Mouse (Mus musculus) MN1 (cell line): ENCODE data around the gene Eva1b.
"Not testable (repeated sequence)": the region's sequence is repeated elsewhere in the genome, so short reads cannot be mapped to it uniquely, and the experiment has no call there.

ENCODE experiments used
- DNase-seq: peaks from one replicate; pipeline ENCODE4 v3.0.0-alpha.2; 2016; ENCODE audit warnings: low spot score

Gene Eva1b

DNA sequence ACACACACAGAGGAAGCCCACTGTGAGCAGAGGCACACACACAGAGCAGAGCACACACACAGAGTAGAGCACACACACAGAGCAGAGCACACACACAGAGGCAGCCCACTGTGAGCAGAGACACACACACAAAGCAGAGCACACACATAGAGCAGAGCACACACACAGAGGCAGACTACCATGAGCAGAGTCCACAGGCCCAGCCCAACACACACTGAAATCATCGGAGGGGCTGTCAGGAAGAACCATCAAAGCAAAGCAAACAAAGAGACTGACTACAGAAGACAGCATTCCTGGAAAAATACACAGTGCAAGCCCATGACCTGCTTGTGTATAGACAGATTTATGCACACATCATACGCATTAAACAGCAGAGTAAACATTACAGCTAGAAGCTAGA lies 8.3 kb downstream of the Eva1b start:
- DNase-seq, result no peak

DNA sequence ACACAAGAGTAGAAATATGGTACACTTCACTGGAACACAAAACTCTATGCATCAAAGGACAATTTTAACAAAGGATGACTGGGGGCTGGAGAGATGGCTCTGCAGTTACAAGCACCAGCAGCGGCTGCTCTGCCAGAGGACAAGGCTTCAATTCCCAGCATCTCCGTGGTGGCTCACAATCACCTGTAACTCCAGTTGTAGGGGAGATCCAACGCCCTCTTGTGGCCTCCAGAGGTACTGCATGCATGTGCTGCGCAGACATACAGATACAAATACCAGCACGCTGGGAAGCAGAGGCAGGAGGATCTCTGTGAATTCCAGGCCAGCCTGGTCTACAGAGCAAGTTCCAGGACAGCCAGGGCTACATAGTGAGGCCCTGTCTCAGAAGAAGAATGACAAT lies 9.1 kb downstream of the Eva1b start:
- no peak for DNase-seq

DNA sequence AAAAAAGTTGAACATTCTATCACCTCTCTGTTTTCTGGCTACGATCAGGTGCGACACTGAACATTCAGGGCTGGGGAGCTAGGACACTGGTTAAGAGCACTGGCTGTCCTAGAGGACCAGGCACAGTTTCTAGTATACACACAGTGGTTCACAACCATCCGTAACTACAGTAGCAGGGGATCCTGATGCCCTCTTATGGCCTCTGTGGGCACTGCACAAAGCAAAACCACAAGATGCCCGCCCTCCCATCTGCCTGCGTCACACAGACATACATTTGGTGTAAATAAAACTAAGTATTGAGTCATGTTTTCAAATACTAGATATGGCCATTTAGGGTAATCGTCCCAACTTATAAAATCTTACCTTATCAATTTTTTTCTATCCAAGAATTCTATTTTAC lies 10.0 kb downstream of the Eva1b start:
- no peak for DNase-seq

DNA sequence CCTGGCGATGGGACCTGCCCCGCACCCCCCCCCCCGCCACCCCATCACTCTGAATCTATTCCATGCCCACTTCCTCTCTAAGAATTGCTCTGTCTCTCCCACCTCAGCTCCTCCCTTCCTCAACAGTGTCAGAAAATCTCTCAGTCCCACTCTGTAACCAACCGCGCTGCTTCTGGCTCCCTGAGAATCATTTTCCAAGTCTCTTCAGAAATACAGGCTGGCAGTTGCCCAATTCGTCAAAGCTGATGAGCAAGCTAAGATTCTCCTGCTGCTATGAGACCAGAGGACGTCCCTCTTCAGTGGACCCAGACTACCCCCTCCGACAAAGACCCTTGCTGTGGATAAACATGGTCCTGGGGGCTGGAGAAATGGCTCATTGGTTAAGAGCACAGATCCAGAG lies 11.9 kb downstream of the Eva1b start:
- no peak for DNase-seq

DNA sequence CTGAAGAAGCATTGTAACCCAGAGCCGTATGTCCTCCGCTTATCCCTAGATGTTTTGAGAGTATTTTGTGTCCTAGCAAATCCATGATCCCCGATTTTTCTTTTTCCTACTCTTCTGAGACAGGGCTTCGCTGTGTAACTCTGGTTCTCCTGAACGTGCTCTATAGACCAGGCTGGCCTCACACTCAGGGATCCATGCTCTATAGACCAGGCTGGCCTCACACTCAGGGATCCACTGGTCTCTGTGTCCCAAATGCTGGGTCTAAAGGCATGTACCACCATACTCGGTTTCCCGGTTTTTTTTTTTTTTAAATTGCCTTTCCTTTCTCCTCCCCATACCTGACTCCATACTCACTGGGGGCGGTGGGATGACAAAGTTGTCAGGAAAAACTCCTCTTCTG lies 13.4 kb downstream of the Eva1b start:
- DNase-seq, result no peak

DNA sequence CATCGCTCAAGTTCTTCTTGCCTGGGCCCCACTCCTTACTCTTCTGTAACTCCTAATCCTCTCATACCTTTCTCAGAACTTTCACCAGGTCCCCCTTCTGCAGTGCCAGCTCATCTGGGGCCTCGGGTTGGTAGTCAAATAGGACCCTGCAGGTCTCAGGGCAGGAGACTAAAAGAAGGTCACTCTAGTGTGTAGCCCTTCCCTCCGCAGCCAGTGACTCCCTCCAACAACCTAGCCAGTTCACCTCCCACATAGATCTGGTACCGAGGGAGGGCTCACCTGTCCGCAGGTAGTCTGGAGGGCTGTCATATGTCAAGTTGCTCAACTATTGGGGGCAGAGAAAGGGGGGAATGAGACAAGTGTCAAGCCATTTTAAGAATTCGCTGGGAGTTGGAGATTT lies 13.9 kb downstream of the Eva1b start:
- no peak for DNase-seq

DNA sequence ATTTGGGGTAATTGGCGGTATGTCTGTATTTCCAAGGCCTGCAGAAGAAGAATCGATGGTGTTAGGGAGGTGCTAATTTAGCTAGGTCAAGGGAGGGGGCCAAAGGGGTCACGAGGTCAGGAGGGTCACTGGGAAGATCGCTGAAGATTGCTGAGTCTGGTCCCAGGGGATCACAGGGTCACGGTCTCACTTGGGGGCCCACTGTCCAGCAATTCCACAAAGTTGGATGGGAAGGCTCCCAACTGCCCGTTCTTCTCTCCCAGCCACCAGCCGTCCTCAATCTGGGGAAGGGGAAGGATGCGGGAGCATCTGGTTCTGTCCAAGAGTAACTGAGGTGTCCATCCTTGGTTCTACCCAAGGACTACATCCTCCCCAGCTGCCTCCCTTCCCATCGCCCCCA lies 14.4 kb downstream of the Eva1b start:
- no peak for DNase-seq

DNA sequence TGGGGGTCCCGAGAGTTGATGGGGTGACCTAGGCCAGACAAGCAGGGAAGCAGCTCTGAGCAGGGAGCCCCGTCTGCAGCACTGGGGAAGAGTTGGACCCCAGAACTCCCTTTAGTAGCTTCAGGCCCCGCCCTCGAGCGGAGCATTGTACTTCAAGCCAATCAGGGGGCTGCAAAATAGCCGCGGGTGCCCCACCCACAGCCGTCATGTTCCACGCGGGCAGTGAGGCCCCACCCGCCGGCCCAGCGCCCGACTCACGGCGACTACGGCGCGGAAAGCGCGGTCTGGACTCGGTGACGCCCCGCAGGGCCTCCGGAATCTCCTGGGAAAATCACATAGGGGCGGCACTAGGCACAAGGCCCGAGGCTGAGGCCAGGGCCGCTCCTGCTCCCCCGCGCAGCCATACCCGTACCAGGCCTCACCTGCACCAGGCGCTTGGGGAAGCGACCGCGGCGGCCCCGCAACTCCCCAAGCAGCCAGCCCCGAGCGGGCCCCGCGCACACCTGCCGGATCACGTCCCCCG lies 15.1 kb downstream of the Eva1b start:
- no peak for DNase-seq

DNA sequence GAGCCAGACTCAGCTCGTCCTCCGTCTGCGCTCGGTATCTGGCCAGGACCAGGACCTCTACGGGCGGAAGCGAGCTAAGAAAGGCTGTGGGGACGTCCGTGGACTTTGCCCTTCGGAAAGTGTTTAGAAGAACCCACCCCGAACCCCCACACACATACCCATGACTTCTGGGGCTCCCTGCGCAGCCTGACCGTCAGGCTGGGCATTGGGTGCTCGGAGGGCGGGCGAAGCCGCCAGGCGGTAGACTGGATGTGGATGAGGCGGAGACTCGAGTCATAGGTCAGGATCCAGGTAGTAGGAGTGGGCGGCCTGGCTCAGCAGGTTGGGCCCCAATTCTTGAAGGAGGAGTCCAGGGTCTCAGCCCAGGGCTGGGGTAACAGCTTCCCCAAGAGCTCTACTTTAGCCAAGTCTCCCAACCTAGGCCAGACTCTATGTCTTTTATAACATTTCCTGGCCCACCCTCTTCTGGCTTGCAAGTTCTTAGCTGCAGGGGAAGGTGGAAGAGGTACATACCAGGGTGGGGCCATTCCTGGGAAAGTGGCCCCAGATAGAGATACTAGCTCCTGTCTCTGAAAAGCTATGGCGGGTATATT lies 15.6 kb downstream of the Eva1b start, which contains the start of gene Sh3d21:
Sh3d21 (minus strand) TSS at position 425 of the 593 bp plus-strand sequence.
- DNase-seq, result no peak

DNA sequence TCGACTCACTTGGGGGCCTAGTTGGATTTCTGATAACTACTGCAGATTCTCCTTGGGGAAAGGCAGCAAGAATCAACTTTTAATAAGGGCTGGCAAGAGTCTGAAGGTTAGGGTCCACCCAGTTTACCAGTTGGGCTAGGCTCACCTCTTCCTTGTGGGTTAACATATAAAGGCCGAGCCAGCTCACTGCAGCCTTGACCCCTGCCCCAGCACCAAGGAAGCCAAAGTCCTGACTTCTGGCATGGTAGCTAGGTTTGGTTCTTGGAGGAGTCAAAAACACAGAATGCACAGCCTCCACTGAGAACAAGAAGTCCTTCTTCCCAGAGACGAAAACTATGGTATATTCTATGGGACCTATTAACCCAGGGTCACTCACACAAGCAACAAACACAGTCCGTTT lies 16.1 kb downstream of the Eva1b start:
- no peak for DNase-seq

DNA sequence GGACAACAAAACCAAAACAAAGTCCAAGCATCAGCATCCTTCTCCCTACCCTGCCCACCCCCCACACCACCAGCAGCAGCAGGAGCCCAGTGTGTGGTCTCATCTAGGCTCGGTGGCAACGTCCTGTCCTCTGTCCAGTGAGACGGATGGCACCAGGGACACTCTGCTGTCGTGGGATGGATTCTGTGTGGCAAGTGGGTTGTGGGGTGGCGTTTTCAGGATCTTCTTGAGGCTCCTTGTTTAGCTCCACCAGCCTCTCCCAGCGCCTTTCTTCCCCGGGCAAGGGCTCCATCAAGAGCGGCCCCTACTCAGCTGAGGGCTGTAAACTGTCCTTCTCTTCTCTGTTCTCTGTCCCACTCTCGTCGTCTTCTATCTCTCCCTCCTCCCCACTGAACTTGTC lies 17.5 kb downstream of the Eva1b start:
- not testable (repeated sequence) for DNase-seq

DNA sequence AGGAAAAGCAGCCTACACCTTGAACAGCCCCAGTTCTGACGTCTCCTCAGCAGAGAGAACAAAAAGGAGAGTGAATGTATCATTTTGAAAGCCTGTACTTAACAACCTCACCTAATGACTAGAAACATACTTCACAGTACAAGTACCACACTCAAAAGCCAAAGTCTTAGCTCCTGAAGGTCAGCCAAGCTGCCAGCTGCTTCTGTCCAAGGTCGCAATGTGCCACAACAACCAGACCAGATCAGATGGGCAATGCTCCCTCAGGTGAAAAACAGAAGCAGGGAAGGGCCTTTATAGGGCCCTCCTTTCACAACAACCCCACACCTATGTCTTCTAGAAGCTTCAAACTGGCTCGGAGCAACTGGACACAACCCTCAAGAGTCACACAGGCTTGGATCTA lies 18.5 kb downstream of the Eva1b start:
- DNase-seq, result no peak

DNA sequence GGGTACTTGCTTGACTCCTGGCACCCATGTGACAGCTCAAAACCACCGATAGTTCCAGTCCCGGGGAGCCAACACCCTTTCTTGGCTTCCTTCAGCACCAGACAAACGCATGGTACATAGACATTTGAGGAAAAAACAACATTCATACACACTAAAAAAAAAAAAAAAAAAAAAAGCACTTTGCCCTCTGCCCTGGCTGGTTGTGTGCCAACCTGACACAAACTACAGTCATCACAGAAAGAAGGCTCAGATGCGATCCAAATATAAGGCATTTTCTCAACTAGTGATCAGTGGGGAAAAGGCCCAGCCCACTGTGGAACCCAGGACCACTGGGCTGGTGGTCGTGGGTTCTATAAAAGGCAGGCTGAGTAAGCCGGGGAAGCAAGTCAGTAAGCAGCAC lies 21.3 kb downstream of the Eva1b start:
- no peak for DNase-seq

DNA sequence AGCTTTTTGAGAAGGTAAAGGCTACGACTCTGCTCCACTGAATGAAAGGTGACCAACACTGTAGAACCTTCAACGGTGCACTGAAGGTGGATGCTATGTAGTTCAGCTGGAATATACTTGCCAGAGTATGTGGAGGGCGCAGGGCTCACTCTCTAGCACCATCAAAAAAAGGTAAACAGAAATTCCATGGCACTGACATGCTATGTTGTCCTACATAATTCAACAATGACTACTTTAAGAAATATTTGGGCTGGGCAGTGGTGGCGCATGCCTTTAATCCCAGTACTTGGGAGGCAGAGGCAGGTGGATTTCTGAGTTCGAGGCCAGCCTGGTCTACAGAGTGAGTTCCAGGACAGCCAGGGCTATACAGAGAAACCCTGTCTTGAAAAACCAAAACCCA lies 23.2 kb downstream of the Eva1b start:
- not testable (repeated sequence) for DNase-seq

DNA sequence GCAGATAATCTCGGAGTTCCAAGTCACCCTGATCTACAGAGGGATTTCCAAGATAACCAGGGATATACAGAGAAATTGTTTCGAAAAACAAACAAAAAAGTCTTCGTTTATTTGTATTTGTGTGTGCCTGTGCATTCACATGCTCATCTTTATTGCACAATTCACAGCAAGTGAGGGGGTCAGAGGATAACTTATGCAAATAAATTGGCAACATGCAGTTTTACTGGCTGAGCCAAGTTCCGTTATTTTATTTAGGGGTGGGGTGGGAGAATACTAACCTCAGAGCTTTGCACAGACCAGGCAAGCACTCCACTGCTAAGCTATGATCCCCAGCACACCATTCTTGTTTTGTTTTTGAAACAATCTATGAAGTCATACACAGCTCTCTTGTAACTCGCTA lies 26.3 kb downstream of the Eva1b start:
- no peak for DNase-seq

DNA sequence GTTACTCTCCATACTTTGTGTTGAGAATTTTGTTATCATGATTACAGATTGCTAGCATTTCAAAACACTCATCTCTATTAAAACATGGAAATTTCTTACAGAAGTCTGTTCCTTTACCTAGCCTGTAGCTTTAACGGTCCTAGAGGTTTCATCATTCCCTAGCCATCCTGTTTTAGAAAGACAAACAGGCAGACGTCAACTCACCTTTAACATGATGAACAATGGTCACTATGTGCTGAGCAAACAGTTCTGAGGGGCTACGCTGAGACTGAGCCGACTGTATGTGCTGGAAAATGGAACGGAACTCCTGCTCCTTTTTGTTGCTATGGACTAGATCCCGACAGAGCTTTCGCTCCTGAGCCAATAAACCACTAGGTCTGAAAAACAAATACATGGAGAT lies 28.4 kb downstream of the Eva1b start:
- not testable (repeated sequence) for DNase-seq

DNA sequence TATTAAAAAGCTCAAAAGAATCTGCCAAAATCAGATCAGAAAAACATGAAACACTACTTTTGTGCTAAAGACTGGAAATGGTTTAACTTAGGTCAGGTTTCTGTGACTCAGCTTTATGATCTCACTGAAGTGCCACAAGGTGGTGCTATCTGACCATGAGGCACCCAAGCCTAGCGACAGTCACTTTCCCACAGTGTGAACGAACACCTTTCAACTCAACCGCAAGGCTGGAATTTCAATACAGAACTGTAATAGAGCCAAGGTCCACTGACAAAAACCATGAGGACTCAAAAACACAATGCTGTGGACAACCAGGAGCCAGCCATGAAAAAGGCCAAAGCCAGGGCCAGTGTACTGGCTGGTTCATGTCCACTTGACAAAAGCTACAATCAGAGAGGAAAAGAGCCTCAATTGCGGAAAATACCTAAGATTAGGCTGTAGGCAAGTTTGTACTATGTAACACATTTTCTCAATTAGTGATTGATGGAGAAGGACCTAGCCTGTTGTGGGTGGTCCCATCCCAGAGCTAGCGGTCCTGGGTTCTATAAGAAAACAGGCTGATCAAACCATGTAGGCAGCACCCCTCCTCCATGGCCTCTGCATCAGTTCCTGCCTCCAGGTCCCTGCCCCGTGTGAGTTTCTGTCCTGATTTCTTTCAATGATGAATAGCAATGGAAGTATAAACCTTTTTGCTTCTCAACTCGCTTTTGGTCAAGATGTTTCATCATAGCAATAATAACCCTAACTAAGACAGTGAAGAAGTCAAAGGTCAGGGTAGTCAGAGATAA lies 33.8 kb downstream of the Eva1b start:
- DNase-seq, result peak; percentile 60

DNA sequence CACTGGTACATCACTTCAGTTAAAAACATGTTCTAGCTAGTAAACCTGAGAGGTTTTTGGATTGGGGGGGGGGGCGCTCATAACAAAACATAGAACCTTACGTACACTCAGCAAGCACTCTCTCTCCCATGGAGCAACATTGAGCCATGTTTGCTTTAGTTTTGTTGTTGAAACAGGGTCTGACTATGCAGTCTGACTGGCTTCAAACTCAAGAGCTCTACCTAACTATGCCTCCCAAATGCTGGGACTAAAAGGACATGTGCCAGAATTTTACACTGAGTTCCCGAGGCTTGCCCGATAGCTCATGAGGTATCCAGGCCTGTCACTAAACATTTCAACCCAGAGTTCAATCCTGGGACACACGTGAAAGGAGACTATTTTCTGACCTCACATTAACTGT lies 35.5 kb downstream of the Eva1b start:
- DNase-seq, result no peak

DNA sequence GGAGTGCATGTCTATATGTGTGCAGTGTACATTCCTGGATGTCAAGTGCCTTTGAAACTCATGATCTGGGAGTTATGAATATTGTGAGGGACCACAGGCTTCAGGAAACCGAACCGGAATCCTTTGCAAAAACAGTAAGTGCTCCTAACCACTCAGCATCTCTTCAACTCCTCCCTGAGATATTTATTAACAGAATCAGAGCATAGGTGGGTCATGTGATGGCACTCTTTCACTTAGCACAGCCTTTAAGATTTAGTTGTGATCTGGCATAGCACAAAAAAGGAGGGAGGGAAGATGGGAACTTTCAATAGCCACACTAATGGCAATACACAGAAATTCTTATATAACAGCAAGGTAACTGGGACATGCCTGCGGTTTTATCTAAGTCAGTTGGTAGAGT lies 39.6 kb downstream of the Eva1b start:
- no peak for DNase-seq

DNA sequence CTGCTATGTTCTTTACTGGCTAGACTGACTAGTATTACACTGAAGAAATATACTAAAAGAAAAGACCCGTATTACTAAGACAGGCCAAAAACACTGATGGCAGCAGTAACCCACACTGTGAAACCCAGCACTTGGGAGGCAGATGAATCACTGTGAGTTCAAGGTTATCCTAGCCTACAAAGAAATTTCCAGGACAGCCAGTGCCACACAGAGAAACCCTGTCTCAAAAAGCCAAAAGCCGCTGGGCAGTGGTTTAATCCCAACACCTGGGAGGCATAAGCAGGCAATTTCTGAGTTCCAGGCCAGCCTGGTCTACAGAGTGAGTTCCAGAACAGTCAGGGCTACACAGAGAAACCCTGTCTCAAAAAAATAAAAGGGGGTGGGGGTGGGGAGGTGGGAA lies 43.1 kb downstream of the Eva1b start:
- DNase-seq, result no peak

DNA sequence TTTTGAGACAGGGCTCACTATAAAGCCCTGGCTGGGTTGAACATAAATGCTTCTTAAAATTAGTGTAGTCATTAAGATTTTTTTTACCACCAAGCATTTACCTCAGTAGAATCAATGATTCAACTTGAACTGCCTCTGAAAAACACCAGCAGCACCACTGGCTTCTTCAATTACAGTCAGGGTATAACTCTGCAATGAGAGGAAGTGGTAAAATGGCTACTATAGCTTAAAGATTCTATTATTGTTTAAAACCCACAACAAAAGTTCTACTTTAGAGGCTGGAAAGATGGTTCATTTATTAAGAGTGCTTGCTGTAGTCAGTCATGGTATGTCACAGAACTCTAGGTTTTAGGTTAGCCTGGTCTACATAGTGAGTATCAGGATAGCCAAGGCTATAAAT lies 46.7 kb downstream of the Eva1b start:
- DNase-seq, result no peak

DNA sequence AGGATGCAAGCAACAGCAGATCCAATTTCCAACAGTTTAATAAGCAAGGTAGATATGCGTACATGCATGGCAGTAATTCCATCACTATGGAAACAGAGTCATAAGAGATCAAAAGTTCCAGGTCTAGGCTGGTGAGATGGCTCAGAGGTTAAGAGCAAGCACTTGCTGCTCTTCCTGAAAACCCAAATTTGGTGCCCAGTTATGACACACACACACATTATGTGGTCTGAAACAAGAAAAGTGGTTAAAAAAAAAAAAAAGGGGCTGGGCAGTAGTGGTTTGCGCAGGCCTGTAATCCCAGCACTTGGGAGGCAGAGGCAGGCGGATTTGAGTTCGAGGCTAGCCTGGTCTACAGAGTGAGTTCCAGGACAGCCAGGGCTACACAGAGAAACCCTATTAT lies 47.4 kb downstream of the Eva1b start:
- DNase-seq, result no peak

DNA sequence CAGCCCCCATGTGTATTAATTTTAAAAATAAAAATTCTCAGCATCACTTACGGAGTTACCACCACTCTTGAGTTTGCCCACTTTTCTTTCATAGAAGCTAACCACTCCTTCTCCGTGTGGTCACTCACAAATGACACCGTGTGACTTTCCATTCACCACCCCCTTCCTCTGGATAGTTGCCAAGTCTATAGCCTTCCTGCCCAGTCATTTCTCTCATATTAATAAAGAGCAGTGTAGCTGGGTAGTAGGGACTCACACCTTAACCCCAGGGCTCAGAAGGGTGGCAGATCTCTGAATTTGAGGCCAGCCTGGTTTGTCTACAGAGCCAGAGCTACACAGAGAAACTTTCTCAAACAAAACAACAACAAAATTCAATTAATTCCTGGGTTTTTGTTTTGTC lies 49.9 kb downstream of the Eva1b start:
- DNase-seq, result no peak
